Mouse (Mus musculus): Measurements from ENCODE around the gene Sestd1.

The Sestd1 gene

DNA sequence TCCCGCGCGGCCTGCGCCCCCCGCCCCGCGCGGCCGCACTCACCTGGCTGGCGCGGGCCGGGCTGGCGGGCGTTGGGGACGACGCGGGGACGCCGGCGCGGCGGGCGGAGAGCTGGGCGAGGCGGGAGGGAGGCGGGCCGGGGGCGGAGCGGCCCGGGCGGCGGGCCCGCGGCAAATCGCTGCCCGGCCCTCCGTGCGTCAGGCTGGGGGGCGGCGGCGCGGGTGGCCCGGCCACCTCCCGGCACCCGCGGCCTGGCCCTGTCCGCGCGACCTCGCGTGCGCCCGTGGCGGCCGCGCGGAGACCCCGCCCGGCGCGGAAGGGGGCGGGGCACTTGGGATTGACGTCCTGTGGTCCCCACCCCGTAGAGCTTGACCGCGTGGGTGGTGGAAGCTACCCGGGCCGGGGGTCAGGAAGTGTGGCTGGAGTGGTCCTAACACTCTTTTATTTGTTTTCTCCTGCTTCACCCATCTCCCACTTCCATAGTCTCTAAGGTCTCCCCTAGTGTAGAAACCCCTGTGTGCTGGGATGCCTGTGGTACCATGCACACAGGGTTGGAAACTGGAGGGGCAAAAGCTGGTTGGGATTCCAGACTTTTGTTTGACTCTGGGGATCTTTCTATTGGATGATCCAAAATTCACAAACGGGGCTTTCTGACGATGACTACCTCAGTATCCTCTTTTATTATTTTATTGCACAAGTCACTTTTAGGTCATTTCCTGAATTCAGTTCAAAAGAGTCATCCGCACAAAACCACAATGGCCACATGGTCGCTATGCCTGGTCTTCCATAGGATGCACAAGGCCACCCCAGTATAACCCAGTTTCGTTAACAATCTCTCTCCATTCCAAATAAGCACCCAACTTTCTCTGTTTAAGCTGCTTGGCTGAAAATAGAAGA lies at the start of gene Sestd1:
TSS of gene Sestd1 (minus strand) at position 81 of the 898 bp plus-strand sequence.
- peak; percentile 73 for DNase-seq

DNA sequence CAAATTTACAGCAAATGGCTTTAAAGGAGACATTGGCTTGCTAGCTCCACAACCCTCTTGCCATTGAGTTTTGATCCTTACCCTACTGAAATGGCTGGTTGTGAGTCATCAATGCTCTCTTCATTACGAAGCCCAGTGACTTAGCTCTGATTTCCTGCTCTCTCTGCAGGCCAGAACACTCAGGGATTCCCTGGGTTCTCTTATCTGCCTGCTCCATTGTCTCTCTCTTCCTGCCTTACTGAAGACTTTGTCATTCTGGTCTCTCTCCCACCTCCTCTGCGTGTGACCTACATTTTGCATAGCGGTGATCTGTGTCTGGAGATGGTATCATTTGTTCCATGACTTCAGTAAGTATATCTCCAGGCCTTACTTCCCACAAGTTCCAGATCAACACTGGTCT lies 46.9 kb upstream of the Sestd1 start:
- DNase-seq: no peak

DNA sequence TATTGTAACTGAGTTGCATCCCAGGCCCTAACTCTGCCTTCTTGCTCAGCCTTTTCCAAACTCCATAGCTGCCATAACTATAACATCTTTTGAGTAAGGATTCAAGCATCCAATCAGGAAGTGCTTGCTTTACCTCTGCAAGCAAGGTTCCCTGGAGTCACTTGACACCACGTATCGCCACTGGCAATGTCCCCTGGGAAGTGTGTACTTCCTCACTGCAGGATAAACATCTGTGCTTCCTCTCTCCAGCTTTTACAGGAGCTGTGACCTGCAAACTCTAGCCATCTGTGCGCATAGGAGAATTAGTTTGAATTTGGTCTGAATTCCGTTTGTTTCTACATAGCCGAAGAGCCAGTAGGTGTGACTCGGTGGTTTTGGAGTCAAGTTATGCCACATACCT lies 43.3 kb upstream of the Sestd1 start:
- no peak for DNase-seq

DNA sequence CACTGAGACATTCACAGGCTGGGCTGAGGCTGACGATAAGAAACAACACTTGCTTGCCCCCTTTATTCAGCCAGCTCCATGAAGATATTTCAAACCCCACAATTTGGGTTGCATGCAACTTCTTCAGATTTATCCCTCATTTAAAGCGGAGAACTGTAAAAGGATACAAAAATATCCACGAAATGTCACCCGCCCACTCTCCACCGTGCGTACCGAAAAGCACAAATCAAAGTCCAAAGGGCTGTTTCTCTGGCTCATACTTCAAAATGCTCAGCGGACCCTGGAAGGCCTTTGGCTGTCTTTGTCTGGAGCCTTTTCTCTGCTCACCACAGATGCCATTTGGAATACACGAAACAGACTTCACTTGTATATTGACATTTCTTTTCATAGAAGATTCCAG lies 42.8 kb upstream of the Sestd1 start:
- DNase-seq: no peak

DNA sequence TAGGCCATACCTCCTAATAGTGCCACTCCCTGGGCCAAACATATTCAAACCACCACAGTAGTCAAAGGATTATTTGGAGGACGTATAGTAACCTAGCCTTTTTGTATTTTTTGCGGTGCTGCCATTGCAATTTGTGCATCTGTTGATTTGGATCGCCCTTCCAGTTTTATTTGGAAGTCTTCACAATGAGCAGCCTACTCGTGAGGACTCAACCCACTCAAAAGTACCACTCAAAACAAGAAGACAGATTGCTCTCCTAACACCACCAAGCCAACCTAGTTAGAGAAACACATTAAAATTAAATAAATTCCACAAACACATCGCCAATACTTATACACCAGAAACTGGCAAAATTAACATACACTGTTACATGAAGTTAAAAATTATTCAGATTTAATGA lies 38.8 kb upstream of the Sestd1 start:
- no peak for DNase-seq

DNA sequence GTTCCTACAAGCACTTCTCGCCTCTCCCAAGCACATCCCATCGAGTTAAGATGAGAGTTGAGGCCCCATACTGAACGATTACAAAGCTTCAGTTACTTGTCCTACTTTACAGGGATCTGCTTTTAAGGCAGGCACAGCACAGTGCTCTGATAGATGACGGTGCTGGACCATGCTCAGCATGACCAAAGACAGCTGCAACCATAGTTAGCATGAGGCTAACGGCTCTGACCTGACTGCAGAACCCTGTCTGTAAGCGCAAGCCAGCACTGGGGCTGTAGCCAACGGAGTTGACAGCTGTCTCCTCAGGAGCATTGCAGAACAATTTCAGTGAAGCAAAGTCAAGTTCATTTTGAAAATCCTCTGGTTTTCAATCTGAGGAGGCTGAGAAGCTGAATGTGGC lies 36.6 kb upstream of the Sestd1 start:
- no peak for DNase-seq

DNA sequence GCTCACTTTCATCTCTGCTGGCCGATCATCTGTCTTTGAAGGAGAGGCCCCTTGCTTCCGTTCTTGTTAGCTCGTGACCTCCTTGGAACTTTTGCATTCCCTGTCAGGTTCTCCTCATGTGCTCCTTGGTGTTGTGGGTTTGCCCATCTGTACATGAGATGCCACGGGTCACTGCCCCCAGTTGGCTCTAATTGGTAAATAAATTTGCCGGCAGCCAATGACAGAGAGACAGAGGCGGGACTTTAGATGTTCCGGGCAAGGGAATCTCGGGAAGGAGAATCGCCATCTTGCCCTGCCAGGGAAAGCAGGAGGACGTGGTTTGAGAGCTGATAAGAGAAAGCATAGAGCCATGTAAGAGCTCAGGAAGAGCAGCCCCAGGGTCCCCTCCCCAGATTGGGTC lies 33.5 kb upstream of the Sestd1 start:
- no peak for DNase-seq

DNA sequence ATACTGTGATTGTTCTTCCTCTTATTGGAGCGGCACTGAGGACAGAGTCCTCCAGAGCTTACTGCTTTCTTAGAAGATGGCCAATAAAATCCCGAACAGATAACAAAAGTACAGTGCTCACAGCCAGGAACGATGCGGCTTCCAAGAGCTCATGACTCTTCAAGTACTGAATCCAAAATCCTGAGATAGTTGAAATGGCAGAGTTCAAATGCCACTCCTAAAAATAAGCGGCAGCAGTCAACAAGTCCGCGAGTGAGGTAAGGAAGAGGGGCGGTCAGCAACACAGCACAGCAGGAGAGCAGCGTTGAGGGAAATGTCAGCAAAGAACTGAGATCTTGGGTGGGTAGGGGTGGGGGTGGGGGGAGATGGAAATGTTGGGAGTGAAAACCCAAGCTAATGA lies 32.2 kb upstream of the Sestd1 start:
- no peak for DNase-seq

DNA sequence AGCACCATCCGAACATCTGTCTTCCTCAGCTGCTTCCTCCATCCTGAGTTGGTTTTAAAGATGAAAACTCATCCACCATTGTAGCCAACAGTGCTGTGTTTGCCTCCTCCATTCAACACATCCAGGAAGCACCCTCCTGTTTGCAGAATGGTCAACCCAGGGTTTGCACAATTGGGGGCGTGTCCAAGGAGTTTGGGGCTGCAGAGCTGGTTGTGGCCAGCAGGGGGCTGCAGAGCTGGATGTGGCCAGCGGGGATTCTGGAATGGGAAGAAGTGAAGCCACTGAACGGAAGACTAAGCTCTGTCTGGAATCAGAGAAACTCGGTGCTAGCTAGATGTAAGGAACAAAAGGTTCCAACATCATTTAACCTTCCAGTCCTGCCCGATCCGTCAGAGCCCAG lies 28.9 kb upstream of the Sestd1 start:
- DNase-seq: peak; percentile 21

DNA sequence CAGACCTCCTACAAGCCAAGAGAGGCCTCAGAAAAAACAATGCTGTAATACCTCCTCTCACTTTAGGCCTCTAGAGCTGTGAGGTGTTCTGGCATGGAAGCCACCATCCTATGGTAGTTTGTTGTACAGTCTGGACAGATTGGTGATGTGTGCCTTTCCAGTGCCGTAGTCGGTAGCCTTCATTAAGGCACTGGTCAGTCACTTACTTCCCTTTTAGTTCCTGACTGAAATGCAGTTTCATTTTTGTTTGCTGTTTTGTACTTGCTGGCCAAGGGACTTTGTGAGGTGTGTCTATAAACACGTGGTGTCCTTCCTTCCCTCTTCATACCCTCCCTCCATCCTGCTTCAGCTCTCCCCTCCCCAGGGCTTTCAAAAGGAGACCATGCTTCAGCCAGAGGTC lies 24.1 kb upstream of the Sestd1 start:
- DNase-seq: no peak

DNA sequence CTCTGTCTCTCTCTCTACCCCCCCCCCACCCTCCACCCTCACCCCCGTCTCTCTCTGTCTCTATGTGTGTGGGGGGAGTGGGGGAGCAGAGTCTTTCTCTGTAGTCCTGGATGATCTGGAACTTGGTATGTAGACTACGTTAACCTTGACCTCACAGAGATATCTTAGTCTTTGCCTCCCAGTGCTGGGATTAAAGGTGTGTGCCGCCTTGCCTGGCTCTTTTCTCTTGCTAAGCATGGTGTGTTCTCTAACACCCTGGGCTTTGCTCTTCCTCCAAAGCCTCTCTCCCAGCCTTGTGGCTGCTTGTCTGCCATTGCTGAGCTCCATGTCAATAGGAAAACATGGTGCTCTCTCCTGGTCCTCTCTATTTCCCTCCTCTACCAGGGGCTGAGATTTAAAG lies 23.3 kb upstream of the Sestd1 start:
- DNase-seq: no peak

DNA sequence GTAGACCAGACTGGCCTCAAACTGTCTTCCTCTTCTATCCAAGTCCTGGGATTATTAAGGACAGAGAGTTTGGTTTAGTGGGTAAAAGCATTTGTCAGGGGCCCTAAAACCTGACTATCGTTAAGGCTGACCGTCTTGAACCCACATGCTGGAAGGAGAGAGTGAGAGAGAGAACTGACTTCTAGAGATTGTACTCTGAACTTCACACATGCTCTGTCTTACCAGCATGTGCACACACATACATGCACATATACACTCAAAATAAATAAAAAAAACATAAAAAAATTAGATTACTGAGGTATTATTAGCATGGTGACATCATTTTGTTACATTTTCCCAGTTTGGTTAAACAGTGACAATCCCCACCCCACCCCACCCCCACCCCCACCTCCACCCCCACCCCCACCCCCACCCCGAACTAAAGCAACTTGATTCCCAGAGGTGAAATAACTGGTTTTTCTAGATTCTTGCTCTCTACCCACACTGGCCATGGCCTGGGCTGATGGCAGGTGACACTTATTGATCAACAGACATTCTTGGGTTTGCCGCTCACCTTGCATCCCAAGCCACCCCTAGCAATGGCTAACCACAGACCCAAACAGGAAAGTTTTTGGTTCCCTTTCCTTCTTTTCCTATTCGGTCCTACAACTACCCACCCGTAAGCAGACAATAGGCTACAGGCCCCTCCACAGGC lies 22.4 kb upstream of the Sestd1 start:
- no peak for DNase-seq

DNA sequence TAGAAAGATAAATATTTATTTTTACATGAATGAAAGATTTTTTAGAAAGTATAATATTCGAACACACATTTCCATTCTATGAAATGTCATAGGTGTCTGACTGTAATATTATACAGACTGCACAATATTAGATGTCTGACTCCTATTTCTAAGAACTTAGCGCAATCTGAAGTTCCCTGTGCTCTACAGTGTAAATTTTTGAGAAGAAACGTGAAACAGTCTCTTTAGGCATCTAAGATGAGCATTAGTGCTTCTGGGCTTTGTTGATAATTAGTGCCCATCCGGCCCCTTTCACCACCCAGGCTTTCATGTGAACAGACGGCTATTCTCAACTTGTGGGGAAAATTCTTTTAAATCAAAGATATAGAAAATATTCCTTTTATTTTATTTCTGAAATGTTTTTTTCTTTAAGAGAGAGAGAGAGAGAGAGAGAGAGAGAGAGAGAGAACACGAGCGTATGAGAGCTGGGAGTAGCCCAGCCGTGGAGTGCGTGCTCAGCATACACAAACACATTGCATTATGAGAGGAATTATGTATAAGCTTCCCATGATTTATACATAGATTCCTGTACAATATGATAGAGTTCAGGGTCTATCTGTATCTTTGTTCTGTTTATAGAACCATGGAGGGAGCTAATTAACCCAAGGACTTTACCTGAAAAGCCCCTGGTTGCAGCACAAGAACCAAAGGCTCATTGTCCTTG lies 21.4 kb upstream of the Sestd1 start:
- no peak for DNase-seq

DNA sequence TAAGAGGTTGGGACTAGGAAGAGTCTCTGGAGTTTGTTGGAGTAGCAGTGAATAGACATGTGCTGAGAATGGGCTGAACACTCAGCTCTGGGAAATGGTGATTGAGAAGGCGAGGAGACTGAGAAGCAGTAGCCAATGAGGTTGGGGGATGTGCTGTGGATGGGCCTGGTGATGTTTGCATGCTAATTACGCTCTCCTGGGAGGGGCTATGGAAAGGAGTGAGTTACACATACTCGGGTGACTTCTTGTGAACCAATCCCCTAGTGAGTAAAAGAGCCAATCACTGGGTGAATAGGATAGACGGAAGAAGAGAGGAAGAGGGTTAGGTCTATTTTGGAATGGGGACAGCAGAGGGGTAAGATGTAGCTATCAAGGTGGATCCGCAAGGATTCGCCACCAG lies 9.3 kb upstream of the Sestd1 start:
- DNase-seq: no peak

DNA sequence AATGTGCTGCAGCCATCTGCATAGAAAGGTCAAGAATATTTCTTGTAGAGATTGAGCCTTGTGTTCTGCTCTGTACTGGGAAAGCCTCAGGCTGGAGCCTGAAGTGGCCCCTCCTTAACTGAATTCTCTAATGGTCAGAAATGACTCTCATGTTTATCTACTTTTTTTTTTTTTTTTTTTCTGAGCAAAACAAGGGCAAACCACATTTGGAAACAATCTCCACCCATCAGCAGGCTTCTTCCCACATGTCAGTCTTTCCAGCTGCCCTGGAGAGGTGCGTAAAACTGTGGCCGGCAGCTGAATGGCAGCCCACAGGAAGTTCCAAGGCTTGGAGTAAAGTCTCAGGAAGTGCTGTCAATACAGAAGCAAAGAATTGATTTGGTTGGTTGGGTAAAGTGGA lies 6.4 kb upstream of the Sestd1 start:
- DNase-seq: no peak

DNA sequence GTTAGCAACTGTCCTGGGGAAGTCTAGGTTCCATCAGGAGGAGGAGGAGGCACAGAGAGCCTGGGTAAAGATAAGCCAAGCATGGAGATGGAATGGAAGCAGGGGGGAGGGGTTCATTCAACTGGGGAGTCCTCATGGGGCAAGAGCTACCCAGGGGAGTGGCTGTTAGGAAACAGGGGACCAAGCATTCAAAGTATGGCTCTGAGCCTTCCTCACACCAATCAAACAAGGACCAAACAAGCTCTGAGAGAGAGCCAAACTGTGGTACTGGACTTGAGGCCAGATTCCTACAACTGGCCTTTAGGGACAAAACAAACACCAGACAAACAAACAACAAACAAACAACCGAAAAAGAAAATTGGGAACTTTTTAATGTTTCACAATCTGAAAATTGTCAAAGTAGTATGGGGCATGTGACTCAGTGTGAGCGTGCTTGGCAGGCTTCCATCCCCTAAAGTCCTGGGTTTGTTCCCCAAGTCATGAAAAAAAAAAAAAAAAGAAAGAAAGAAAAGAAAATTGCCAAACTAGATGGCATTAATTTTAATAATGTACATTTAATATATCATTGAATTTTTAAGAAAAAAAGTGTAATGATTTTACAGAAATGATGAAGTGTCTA lies 4.0 kb upstream of the Sestd1 start:
- DNase-seq: no peak

DNA sequence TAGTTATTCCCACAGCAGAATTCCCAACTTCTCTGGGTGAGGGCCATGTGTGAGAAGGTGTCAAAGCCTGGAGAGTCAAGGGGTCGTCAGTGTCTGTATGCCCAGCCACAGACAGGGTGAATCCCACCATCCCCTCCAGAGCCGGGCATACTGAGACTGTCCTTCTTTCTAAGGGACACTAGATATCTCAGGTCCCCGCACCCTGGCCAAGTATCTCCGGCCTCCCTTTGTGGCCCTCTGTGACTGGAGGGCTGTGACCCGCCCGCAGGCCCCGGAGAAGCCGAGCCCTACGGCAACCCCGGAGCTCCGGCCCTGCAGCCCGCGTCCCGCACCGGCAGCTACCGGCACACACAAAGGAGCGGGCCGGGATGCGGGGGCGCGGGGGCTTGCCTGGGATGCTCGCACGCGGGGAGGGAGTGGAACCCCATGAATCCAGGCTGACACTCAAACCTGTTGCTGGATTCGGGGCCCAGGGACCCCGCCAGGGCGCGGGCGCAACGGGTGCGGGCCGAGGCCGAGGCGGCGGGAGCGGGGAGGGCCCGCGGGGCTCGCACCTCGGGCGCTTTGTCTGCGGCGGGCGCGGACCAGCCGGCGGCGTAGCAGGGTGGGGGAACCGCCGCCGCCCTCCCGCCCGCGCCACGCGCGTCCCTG lies 406 bp downstream of the Sestd1 start:
- peak; percentile 55 for DNase-seq

DNA sequence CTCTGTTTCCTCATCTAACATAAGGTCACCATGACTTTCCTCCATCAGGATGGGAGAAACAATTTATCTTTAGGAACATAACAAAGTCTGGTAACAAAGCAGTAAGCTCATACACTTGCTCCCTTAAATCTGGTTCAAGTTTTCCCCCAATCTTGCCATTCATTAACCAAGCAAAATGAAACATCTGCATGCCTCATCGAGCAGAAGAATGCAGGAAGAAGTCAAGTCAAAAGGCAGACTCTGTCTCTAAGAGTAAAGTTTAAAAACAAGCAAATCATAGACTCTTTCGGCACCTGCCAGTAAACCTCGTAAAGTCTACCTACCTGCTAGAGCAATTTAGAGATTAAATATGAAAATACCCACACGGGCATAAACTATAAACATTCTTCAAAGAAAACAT lies 3.1 kb downstream of the Sestd1 start:
- no peak for DNase-seq

DNA sequence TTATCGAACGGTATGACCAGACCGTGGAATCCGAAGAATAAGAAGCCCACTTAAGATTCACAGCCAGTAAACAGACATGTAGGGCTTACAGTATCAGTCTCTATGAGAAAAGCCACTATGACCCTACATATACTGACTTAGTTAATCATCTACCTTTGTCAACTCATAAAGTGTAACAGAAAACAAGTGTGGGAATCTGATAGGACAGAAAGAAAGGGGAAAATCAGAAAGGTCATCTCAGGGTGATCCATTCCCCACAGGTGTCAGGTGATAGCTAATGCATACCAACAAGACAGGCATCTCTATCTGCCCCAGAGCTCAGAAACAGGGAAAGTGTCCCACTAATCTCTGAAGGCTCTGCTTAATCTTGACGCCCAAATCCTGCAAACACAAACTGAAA lies 4.5 kb downstream of the Sestd1 start:
- DNase-seq: no peak

DNA sequence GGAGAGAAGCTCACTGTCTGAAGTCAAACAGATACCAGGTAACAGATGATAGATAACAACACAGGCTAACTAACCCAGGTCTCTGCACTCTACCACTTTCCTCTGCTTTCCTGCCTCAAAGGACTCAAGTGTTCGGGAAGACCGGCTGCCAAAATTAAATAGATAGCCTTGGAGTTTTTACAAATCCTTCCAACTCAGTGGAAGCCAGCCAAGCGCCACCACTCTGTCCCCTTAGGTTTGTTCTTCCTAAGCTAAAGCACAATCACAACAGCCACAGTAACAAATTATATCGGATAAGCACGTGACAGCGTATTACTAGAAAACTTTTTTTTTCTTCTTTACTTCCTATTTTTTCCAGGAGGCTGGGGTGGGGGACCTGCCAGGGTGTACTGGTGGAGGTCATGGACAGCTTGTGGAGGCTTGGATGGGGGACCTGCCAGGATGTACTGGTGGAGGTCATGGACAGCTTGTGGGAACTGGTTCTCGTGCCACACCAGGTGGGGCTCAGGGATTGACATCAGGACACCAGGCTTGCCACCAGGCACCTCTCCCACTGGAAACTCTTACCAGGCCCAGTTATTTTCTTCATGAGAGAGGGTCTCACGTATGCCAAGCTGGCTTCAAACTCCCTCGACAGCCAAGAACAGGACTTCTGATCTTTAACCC lies 5.3 kb downstream of the Sestd1 start:
- no peak for DNase-seq

DNA sequence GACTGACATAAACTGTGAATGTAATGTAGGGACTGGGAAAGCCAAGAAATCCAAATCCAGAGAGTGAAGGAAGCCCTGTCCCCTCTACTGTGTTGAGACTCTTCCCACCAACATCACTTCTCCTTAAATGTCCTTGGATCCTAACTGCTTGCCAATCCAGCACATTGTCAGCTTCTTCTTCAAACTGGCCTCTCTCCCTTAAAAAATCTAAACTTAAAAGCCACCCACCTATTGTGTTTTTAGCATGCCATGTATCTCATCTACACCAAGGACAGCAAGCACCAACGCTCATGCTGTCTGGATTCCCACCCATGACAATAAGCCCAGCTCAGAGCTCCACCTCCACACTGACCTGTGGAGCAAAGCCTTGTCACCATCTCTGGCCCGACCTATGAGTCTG lies 7.4 kb downstream of the Sestd1 start:
- DNase-seq: no peak

DNA sequence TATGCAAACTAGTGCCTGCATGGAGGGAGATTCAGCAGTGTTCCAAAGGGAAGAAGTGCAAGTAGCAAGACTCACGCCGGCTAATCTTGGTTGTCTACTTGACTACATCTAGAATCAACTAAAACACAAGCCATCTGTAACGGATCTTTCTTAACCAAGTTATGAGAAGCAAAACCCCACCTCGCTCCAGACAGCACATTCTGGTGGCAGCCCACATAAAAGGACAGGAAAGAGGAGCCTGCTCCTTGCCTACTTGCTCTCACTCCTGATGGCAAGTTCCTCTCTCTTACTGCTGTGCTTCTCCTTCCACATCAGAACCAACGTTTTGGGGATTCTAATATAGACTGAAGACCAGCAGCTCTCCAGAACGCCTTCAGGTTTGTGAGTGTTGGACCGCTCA lies 9.6 kb downstream of the Sestd1 start:
- DNase-seq: no peak

All from cerebellum, adult 8-10 months (tissue).